Mouse (Mus musculus) frontal cortex, adult (tissue): ENCODE data around the gene Olfr771.
"Not testable (repeated sequence)": the region's sequence is repeated elsewhere in the genome, so short reads cannot be mapped to it uniquely, and the experiment has no call there.

Experiments used
- ATAC-seq: cut with Nextera tagmentation; 2 replicates; pipeline ENCODE4 v1.9.2; 2017; ENCODE audit warnings: mild to moderate bottlenecking, moderate library complexity, mixed read lengths; ENCODE audit not compliant: low TSS enrichment

Olfr771 gene

GRCm38 (mm10) chr10:129164651-129165050 lies at the start of gene Olfr771:
Olfr771 (minus strand) TSS chr10:129164751.
- no peak for ATAC-seq

GRCm38 (mm10) chr10:129187319-129187718 lies 22.8 kb upstream of the Olfr771 start, which contains the start of gene Olfr773:
Olfr773 (minus strand) TSS chr10:129187419.
- not testable (repeated sequence) for ATAC-seq

GRCm38 (mm10) chr10:129177821-129178220 lies 13.3 kb upstream of the Olfr771 start, which contains the start of gene Olfr772:
Olfr772 (minus strand) TSS chr10:129177921.
- ATAC-seq, result not testable (repeated sequence)

- no peak for ATAC-seq
These were observed 25.7 kb downstream of the Olfr771 start, which contains the start of gene Olfr770 for GRCm38 (mm10) chr10:129138898-129139297. Olfr770 (minus strand) TSS chr10:129138998.

- ATAC-seq, result no peak
These were observed 46.8 kb downstream of the Olfr771 start, which contains the start of gene Olfr769 for GRCm38 (mm10) chr10:129117761-129118160. Olfr769 (minus strand) TSS chr10:129117861.

- no peak for ATAC-seq
These were observed 49.4 kb downstream of the Olfr771 start for GRCm38 (mm10) chr10:129115146-129115545.
